Mouse (Mus musculus) embryonic facial prominence, embryonic 13.5 days (tissue): ENCODE data around the gene Ctsw. TPM values are rescaled to one million over a fixed set of nuclear protein-coding genes. Genes with fewer than 3 reads are reported as not detected.
A peak's percentile ranks its signal among the peaks of the same experiment; 100 is the strongest.

Source experiments
- ATAC-seq: fragments of 200-750 bp; cut with Nextera tagmentation; 2 replicates; pipeline ENCODE4 v1.8.0; 2017; ENCODE audit warnings: low read depth; ENCODE audit not compliant: insufficient number of reproducible peaks, insufficient read depth, low FRiP score, low TSS enrichment
- H3K27ac ChIP-seq: fragments of 300-500 bp; sonication (generic); 2 replicates; pipeline ENCODE4 v1.5.1; 2015; ENCODE audit warnings: moderate library complexity, mild to moderate bottlenecking, inconsistent platforms
- H3K27me3 ChIP-seq: fragments of 300-500 bp; sonication (generic); 2 replicates; pipeline ENCODE4 v1.6.1; 2015; ENCODE audit warnings: mild to moderate bottlenecking, inconsistent platforms
- H3K36me3 ChIP-seq: fragments of 300-500 bp; sonication (generic); 2 replicates; pipeline ENCODE4 v1.6.1; 2015; ENCODE audit warnings: mild to moderate bottlenecking, inconsistent platforms
- H3K4me1 ChIP-seq: fragments of 300-500 bp; sonication (generic); 2 replicates; pipeline ENCODE4 v1.6.1; 2015; ENCODE audit warnings: inconsistent platforms
- H3K4me2 ChIP-seq: fragments of 300-500 bp; sonication (generic); 2 replicates; pipeline ENCODE4 v1.6.1; 2015; ENCODE audit warnings: moderate library complexity, mild to moderate bottlenecking, inconsistent platforms
- H3K4me3 ChIP-seq: fragments of 300-500 bp; sonication (generic); 2 replicates; pipeline ENCODE4 v1.5.1; 2015; ENCODE audit warnings: mild to moderate bottlenecking, inconsistent platforms
- H3K9ac ChIP-seq: fragments of 300-500 bp; sonication (generic); 2 replicates; pipeline ENCODE4 v1.6.1; 2015; ENCODE audit warnings: mild to moderate bottlenecking, inconsistent platforms
- H3K9me3 ChIP-seq: fragments of 300-500 bp; sonication (generic); 2 replicates; pipeline ENCODE4 v1.6.1; 2016; ENCODE audit warnings: inconsistent platforms
- WGBS: fragments of 180-500 bp; shearing (Covaris S2); methylation state at CpG from one replicate; pipeline ENCODE4 v1.1.7; 2015; ENCODE audit warnings: mixed read lengths; 5-methylcytosine and 5-hydroxymethylcytosine counted together
- polyA plus RNA-seq: library from polyadenylated mRNA; unstranded; fragments of >200 nt; fragmentation: Nextera tagmentation; extraction: Ambion mirVana; gene quantifications from 2 replicates; pipeline ENCODE4 v1.2.1, GENCODE M21; 2015

Ctsw gene
- polyA plus RNA-seq, 1 experiment from 2014 or later = 2.4 TPM

- Histone ChIP-seq H3K27ac (no peak overlapping the region), H3K4me1 (peaks cover 44% of the 10 kb centered on the region), H3K9ac (no peak overlapping the region), H3K4me2 (no peak overlapping the region), H3K36me3 (peaks cover 31% of the 10 kb centered on the region), H3K4me3 (no peak overlapping the region), H3K27me3 (peaks cover 7% of the 10 kb centered on the region; the same call in 1 of the 2 replicates), H3K9me3 (no peaks in the 10 kb centered on the region)
- WGBS = 70% methylated on average over 7 of the region's 7 CpGs
- no peak for ATAC-seq
Observed at GRCm38 (mm10) chr19:5459019-5459418, 9.3 kb downstream of the Ctsw start.

GRCm38 (mm10) chr19:5457746-5458442 lies 10.4 kb downstream of the Ctsw start, which contains the start of gene Ccdc85b:
Gene Ccdc85b, minus strand, starts transcription at chr19:5457894.
- H3K9ac ChIP-seq = peak within 1 kb of the TSS; percentile 76
- WGBS = 17% methylated on average over 14 of the region's 14 CpGs
- H3K4me3 ChIP-seq = peak within 1 kb of the TSS; percentile 74
- peak within 1 kb of the TSS; percentile 99 for H3K4me2 ChIP-seq
- peaks cover 40% of the 10 kb centered on the region for H3K4me1 ChIP-seq
- peak within 1 kb of the TSS; percentile 87 for H3K27ac ChIP-seq
- ATAC-seq = no peak
- H3K9me3 ChIP-seq = no peaks in the 10 kb centered on the region
- peaks cover 24% of the 10 kb centered on the region for H3K36me3 ChIP-seq
- peaks cover 7% of the 10 kb centered on the region; the same call in 1 of the 2 replicates for H3K27me3 ChIP-seq

- H3K27ac ChIP-seq = peak overlapping the region; percentile 87
- H3K27me3 ChIP-seq = peaks cover 7% of the 10 kb centered on the region; the same call in 1 of the 2 replicates
- peaks cover 40% of the 10 kb centered on the region for H3K4me1 ChIP-seq
- peak overlapping the region; percentile 76 for H3K9ac ChIP-seq
- WGBS = under 1% methylated on average over 70 of the region's 70 CpGs
- peaks cover 17% of the 10 kb centered on the region for H3K36me3 ChIP-seq
- peak overlapping the region; percentile 74 for H3K4me3 ChIP-seq
- peak; percentile 84 for ATAC-seq
- peak overlapping the region; percentile 99 for H3K4me2 ChIP-seq
- no peaks in the 10 kb centered on the region for H3K9me3 ChIP-seq
Observed at GRCm38 (mm10) chr19:5456922-5457745, 11.2 kb downstream of the Ctsw start.

GRCm38 (mm10) chr19:5456241-5456921 lies 11.9 kb downstream of the Ctsw start:
- Histone ChIP-seq H3K36me3 (peaks cover 13% of the 10 kb centered on the region; the same call in 1 of the 2 replicates), H3K4me2 (peak overlapping the region; percentile 99), H3K27me3 (peaks cover 9% of the 10 kb centered on the region), H3K4me1 (peaks cover 36% of the 10 kb centered on the region), H3K27ac (peak overlapping the region; percentile 87), H3K4me3 (peak overlapping the region; percentile 74), H3K9me3 (no peaks in the 10 kb centered on the region), H3K9ac (peak overlapping the region; percentile 76)
- 0 out of 2 replicates have a peak, but pooled peaks have one; percentile 8 for ATAC-seq
- WGBS = 5% methylated on average over 26 of the region's 26 CpGs

- Histone ChIP-seq H3K4me1 (peaks cover 30% of the 10 kb centered on the region), H3K27me3 (peaks cover 14% of the 10 kb centered on the region), H3K9ac (peak overlapping the region; percentile 61; the same call in 1 of the 2 replicates), H3K4me2 (peak overlapping the region; percentile 99), H3K9me3 (no peaks in the 10 kb centered on the region), H3K4me3 (peak overlapping the region; percentile 74), H3K36me3 (peaks cover 13% of the 10 kb centered on the region; the same call in 1 of the 2 replicates), H3K27ac (no peak overlapping the region)
- no peak for ATAC-seq
- WGBS = 49% methylated on average over 8 of the region's 8 CpGs
Observed at GRCm38 (mm10) chr19:5455568-5455967, 12.7 kb downstream of the Ctsw start.

- H3K9ac ChIP-seq = peak overlapping the region; percentile 61; the same call in 1 of the 2 replicates
- 73% methylated on average over 12 of the region's 12 CpGs for WGBS
- peak overlapping the region; percentile 99 for H3K4me2 ChIP-seq
Observed at GRCm38 (mm10) chr19:5455037-5455436, 13.3 kb downstream of the Ctsw start.

GRCm38 (mm10) chr19:5451766-5452165 lies 16.5 kb downstream of the Ctsw start:
- H3K36me3 ChIP-seq = peaks cover 13% of the 10 kb centered on the region; the same call in 1 of the 2 replicates
- no peak overlapping the region for H3K27ac ChIP-seq
- WGBS = 74% methylated on average over 6 of the region's 6 CpGs
- H3K4me3 ChIP-seq = no peak overlapping the region
- no peaks in the 10 kb centered on the region for H3K9me3 ChIP-seq
- no peak for ATAC-seq
- H3K27me3 ChIP-seq = peaks cover 45% of the 10 kb centered on the region
- H3K4me1 ChIP-seq = peaks cover 35% of the 10 kb centered on the region
- H3K4me2 ChIP-seq = no peak overlapping the region
- H3K9ac ChIP-seq = no peak overlapping the region

More at GRCm38 (mm10) chr19:5455037-5455436, 13.3 kb downstream of the Ctsw start:
- Histone ChIP-seq H3K4me3 (peak overlapping the region; percentile 74; the same call in 1 of the 2 replicates), H3K27me3 (peaks cover 19% of the 10 kb centered on the region), H3K27ac (no peak overlapping the region), H3K9me3 (no peaks in the 10 kb centered on the region), H3K4me1 (peaks cover 30% of the 10 kb centered on the region), H3K36me3 (peaks cover 13% of the 10 kb centered on the region; the same call in 1 of the 2 replicates)
- ATAC-seq = no peak

GRCm38 (mm10) chr19:5449673-5450072 lies 18.6 kb downstream of the Ctsw start:
- H3K36me3 ChIP-seq = peaks cover 11% of the 10 kb centered on the region; the same call in 1 of the 2 replicates
- 83% methylated on average over 3 of the region's 3 CpGs for WGBS
- H3K27me3 ChIP-seq = peaks cover 57% of the 10 kb centered on the region
- peaks cover 18% of the 10 kb centered on the region for H3K4me1 ChIP-seq
- no peak for ATAC-seq
- no peak overlapping the region for H3K4me2 ChIP-seq
- no peak overlapping the region for H3K9ac ChIP-seq
- no peak overlapping the region for H3K4me3 ChIP-seq
- H3K27ac ChIP-seq = no peak overlapping the region
- H3K9me3 ChIP-seq = no peaks in the 10 kb centered on the region

GRCm38 (mm10) chr19:5448354-5449150 lies 19.8 kb downstream of the Ctsw start:
- 7% methylated on average over 36 of the region's 36 CpGs for WGBS
- Histone ChIP-seq H3K9ac (peak overlapping the region; percentile 66; the same call in 1 of the 2 replicates), H3K27ac (no peak overlapping the region), H3K27me3 (peaks cover 59% of the 10 kb centered on the region), H3K9me3 (no peaks in the 10 kb centered on the region), H3K4me2 (peak overlapping the region; percentile 96), H3K4me3 (peak overlapping the region; percentile 54), H3K4me1 (peaks cover 17% of the 10 kb centered on the region), H3K36me3 (no peaks in the 10 kb centered on the region)
- ATAC-seq = no peak

- peak; percentile 72 for ATAC-seq
- H3K9me3 ChIP-seq = no peaks in the 10 kb centered on the region
- peak within 1 kb of the TSS; percentile 66 for H3K9ac ChIP-seq
Observed at GRCm38 (mm10) chr19:5447515-5448353, 20.6 kb downstream of the Ctsw start, which contains the start of gene Fosl1. Gene Fosl1, plus strand, starts transcription at chr19:5447547.

More at GRCm38 (mm10) chr19:5447515-5448353, 20.6 kb downstream of the Ctsw start, which contains the start of gene Fosl1:
- under 1% methylated on average over 70 of the region's 70 CpGs for WGBS
- Histone ChIP-seq H3K27ac (no peak within 1 kb of the TSS), H3K4me2 (peak within 1 kb of the TSS; percentile 96), H3K4me1 (peaks cover 17% of the 10 kb centered on the region), H3K36me3 (no peaks in the 10 kb centered on the region), H3K27me3 (peaks cover 59% of the 10 kb centered on the region), H3K4me3 (peak within 1 kb of the TSS; percentile 54)
